Mouse (Mus musculus) cerebellum, adult 8-10 months (tissue): ENCODE results near the gene Frmd8.
"Not testable (repeated sequence)": the region's sequence is repeated elsewhere in the genome, so short reads cannot be mapped to it uniquely, and the experiment has no call there.

ENCODE experiments used
- DNase-seq: peaks from one replicate; pipeline ENCODE4 v3.0.0; 2022

Gene Frmd8

DNA sequence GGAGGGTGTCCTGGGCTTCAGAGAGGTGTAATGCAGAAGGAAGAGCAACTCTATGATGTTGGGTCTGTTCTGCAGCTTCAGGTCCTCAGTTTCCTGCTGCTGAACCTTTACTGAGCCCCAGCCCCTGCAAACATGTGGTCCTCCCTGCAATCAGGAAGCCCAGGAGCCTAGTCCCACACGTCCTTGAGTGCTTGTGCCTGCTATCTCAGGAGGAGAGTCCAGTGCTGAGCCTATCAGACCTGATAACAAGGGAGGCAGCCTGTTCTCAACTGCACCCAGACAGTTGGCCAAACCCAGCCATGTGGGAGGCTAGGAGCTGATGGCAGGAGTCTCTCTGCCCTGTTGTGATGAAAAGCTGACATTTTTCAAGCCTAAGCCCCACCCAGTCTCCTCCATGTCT, 8.9 kb upstream of the Frmd8 start:
- no peak for DNase-seq

- DNase-seq, result not testable (repeated sequence)
Measured at GRCm38 (mm10) chr19:5882079-5882478, 7.0 kb upstream of the Frmd8 start.

DNA sequence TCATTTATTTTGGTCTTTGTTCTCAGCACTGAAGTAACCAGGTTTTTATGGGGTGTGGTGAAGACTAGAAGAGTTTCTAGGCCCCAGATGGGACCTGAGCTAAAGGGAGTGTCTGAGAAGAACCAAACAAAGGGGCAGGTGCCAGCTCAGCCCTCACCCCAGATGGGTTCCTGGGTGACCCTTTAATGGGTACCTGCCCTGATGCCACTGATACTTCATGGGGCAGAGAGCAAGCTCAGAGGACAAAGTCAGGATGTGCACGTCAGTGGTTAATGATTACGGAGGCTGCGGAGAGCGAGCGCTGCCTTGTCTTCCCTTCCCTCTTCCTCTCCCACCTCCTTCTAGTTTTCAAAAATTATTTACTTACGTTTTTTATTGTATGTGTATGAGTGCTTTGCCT, 6.1 kb upstream of the Frmd8 start:
- no peak for DNase-seq

DNA sequence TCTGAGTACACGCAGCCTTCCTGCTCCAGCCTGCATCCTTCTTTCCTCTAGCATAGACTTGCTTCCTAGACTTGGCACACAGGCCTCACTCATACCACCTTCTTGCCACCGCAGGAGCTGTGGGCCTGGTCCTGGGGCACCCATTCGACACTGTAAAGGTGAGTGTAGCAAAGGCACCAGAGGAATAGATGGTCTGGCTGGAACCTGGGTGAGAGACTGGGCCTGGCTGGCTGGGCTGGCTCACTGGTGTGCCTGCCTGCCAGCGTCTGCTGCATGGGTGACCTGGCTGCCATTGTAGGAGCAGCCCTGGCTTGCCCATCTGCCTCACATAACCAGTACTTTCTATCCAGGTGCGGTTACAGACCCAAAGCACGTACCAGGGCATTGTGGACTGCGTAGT, 4.7 kb upstream of the Frmd8 start:
- no peak for DNase-seq

- DNase-seq, result no peak
Measured at GRCm38 (mm10) chr19:5878916-5879315, 3.8 kb upstream of the Frmd8 start.

DNA sequence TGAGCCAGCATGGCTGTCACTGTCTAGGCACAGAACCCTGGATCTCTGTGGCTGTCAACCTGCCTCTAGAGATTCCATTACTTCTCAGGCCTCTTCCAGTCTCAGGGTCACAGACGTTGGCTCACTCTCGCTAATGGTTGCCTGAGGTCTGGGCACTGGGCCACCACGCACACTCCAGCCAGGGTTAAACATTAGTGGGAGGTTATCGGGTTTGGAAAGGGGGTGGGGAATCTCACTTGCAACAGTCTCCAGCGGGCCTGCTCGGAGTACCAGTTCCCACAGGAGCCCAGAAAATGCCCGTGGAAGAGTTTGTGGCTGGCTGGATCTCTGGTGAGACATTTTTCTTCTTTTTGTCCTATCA, 3.3 kb upstream of the Frmd8 start:
- no peak for DNase-seq

DNA sequence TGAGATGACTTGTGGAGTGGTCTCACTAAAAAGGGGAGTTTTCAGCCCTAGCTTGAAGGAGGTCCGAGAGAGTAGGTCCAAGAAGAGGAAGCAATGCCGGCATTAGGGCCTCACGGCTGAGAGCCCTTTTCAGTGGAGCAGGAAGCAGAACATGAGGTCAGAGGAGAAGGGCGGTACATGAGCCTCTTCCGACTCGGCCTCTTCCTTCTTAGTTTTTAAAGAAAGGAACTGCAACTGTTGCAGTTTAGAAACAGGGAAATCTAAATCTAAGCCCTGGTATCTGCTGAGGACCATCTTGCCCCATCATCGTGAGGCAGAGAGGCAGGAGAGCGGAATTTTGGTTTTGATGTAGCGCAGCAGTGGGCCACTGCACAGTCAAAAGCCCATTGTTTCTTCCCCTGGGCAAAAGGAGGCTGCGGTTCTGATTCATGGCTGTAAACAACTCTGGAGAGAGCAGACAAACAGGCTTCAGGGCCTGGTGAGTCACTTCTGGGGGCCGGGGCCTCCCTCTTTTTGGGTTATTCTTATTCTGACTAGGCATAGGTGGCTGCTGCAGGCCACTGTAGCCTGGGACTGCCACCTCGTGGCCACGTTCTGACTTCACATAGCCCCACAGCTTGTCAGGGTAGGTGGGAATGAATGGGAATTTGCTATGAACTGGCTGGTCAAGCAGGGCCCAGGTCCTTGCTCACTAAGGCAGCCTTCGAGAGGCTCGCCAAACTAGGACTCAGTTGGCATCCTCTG, 2.7 kb upstream of the Frmd8 start, which contains the start of gene Slc25a45:
Gene Slc25a45, plus strand, starts transcription at position 191 of the 744 bp plus-strand sequence.
- DNase-seq, result peak; percentile 65

DNA sequence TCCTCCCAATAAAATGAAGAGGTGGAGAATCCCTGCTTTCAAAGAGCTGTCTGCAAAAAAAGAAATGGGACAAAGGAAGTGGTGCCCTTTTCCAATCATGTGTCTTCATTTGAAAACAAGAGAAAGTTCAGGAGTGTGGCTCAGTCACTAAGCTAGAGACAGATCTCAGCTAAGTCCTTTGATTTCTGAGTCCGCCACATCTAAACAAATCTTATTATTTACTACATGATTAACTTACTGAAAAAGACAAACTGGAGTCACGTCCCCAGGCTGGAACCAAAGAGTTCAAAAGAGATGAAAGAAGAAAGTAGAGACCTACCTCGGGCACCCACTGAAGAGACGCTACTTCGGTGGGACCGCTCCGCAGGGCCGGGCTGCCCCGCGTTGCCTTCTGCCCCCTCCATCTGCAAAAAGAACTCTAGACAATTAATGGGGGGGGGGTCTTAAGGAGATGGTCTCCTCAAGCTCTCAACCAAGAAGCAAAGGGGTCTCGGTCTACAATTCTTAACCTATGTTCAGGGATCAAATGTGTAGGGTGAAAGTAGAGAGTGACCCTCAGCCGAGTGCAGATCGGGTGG, 594 bp downstream of the Frmd8 start:
- no peak for DNase-seq

DNA sequence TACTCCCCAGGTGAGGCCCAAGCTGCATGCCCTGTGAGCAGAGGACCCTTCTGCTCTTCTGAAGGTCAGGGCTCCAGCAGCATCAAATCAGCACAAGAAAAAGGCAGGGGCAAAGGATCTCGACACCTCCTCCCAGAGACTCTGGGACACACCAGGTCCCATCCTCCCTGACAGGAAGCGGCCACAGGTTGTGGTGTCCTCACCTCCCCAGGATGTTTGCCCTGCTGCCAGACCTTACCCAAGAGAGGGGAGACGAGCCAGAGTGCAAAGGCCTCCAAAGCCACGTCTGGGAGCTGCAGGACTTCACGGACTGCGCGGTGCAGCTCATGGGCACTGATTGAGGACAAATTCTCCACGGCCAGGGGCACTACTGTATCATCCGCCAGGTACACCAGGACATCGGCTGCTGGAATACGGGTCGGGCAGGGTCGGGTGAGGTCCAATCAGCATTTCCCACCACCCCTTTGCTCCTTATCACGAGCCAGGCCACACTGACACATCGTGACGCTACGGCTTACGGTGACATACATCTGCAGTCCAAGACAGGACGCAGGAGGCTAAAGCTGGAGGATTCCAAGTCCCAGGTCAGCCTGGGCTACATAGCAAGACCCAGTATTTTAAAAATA, 2.0 kb downstream of the Frmd8 start:
- no peak for DNase-seq

GRCm38 (mm10) chr19:5872528-5872927, 2.5 kb downstream of the Frmd8 start:
- no peak for DNase-seq

DNA sequence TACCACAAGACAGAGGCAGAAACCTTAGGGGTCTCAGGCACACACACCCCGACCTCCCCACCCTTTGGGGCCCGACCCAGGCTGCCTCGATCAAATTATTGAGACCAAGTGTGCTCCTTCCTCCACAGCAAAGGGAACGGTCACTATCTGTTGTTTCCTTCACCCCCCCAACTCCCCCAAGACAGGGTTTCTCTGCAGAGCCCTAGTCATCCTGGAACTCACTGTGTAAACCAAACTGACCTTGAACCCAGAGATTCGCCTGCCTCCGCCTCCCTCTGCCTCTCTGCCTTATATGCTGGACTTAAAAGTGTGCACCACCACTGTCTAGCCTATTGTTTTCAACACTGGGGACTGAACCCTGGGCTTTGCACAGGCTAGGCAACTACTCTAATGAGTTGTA, 3.4 kb downstream of the Frmd8 start:
- DNase-seq, result no peak

- DNase-seq, result no peak
Measured at GRCm38 (mm10) chr19:5871273-5871672, 3.8 kb downstream of the Frmd8 start.

- DNase-seq, result no peak
Measured at GRCm38 (mm10) chr19:5868096-5868495, 7.0 kb downstream of the Frmd8 start.

DNA sequence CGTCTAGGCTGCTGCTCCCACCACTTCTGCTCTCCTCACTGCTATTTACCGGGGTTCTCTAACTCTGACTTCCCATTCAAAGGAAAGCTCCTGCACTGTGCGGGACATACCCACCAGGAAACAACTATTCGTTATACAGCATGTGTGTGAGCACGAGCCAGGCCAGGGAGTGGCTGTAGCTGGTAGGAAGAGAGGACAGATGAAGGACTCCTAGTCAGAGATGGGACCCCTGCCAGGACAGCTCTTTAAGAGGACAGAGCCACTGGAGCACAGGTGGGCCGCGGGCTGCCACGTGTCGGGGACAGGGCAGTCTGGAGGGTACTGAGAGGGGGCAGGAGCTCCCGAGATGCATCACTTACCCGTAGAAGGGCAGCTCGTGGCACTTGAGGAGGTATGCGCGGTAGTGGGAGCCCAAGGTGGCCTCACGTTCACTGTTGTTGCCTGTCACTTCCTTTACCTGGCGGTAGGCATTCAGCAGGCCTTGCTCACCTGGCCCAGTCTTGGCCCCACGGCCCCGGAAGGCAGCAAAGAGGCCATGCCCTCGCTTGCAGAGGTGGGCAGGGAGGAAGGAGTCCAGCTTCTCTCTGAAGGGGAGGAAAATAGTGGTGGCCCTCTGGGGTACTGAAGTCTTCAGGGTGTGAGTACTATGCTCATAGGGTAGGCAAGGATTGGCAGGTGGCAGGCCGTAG, 10.2 kb downstream of the Frmd8 start:
- no peak for DNase-seq

DNA sequence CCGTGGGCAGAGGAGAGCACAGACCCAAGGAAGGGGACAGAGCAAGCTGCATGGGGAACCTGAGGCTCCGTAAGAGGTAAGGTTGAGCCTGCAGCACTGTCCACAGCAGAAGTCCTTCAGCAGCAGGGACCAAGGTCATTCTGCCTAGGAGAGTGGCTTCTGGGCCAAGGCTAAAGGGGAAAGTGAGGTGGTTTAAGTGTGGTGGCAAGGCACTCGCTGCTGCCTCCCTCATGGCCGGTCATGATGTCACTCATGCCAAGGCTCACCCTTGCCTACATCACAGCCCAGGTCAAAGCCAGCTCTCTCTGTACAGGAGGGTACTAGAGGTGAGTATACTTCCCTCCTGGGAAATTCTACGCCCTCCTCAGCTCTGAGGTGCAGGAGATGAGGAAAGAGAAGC, 11.3 kb downstream of the Frmd8 start:
- no peak for DNase-seq

- no peak for DNase-seq
Measured at GRCm38 (mm10) chr19:5862335-5863085, 12.6 kb downstream of the Frmd8 start.

DNA sequence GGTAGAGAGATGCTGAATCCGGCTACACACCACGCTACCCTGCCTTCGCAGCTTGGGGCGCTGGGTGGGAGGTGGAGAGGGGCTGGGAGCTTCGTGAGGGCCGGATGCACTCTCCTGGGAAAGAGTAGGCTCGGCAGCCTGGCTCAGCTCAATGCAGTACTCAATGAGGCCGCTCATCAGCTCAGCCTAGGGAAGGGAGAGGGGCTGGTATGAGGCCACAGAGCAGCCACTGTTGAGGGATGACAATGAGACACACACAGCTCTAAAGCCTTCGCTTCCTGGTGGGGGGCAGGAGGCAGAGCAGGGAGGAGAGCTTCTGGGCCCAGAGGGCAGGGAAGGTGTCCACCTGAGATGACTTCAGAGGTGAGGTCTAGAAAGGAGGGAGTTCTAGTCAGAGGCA, 18.5 kb downstream of the Frmd8 start:
- no peak for DNase-seq

GRCm38 (mm10) chr19:5852035-5852722, 22.9 kb downstream of the Frmd8 start:
- DNase-seq, result no peak

DNA sequence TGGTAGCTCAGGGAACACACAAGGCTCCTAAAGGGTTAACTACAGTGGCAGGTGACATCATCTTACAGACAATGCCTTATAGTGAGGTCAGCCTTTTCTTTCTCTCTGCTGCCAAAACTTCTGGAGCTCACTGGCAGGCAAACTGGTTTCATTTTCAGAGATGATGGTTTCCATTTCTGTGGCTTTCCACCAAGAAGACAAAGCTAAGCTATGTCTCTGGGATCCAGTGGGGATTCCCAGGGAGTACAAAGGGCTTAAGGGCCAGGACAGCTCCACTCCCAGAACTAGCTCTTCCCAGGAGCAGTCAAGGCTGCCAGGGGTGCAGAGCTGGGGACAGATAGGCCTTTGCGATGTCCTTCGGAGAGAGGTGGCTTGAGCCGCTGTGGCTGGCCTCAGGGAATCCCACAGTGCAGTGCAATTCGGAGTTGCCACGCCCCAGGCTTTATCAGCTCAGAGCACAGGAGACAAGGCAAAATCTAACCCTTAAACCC, 23.5 kb downstream of the Frmd8 start:
- DNase-seq, result no peak

GRCm38 (mm10) chr19:5850860-5851259, 24.2 kb downstream of the Frmd8 start:
- no peak for DNase-seq

GRCm38 (mm10) chr19:5849843-5850527, 25.1 kb downstream of the Frmd8 start:
- peak; percentile 96 for DNase-seq
